Mouse (Mus musculus): Measurements from ENCODE around the gene Apoa4. TPM values are rescaled to one million over a fixed set of nuclear protein-coding genes. Genes with fewer than 3 reads are reported as not detected.

Apoa4 gene
- total RNA-seq, 4 experiments from 2014 or later, result not detected

- DNase-seq (ENCODE audit: low spot score in 2 of 2), result peak; percentile 71 to 89
These were observed 32.4 kb downstream of the Apoa4 start, which contains the start of gene Zpr1 for GRCm38 (mm10) chr9:46272677-46273454. Zpr1 (plus strand) TSS chr9:46273064.

- DNase-seq (ENCODE audit: low spot score in 2 of 2), result no peak
These were observed 34.0 kb downstream of the Apoa4 start for GRCm38 (mm10) chr9:46274494-46274893.

GRCm38 (mm10) chr9:46282631-46283436, 42.3 kb downstream of the Apoa4 start, which contains the start of gene Bud13:
Bud13 (plus strand) TSS chr9:46283008.
- peak; percentile 80 to 98 for DNase-seq (ENCODE audit: low spot score in 2 of 2)

Other genes with a start within 250 kb of the Apoa4 start
- 100 to 1,000 TPM; 206 to 233 (median 217) TPM for gene Pafah1b2, start 228.0 kb upstream of the Apoa4 start, total RNA-seq (2022)
- gene Sik3, start 227.9 kb upstream of the Apoa4 start, total RNA-seq (2022), result 100 to 1,000 TPM; 128 to 145 (median 136) TPM
- under 1 TPM in 3 of 4 experiments, not detected in 1; 0.36 to 0.43 (median 0.37) TPM for gene Apoa1, start 12.1 kb upstream of the Apoa4 start, total RNA-seq (2022)
- 1 to 10 TPM in 3 of 4 experiments, not detected in 1; 1.4 to 1.6 (median 1.6) TPM for gene Apoc3, start 5.1 kb upstream of the Apoa4 start, total RNA-seq (2022)
- gene Apoa5, start 27.9 kb downstream of the Apoa4 start, total RNA-seq (2022), result not detected
- gene Zpr1, start 32.4 kb downstream of the Apoa4 start, total RNA-seq (2022), result 10 to 100 TPM; 41.4 to 46.2 (median 43.4) TPM
- 10 to 100 TPM in 3 of 4 experiments, 1 to 10 TPM in 1; 9.3 to 13.8 (median 11.1) TPM for gene Bud13, start 42.3 kb downstream of the Apoa4 start, total RNA-seq (2022)
- gene 4931429L15Rik, start 79.3 kb downstream of the Apoa4 start, total RNA-seq (2022), result not detected